Mouse (Mus musculus) kidney, embryonic 15.5 days (tissue): Measurements from ENCODE around the gene Crip1. TPM values are rescaled to one million over a fixed set of nuclear protein-coding genes. Genes with fewer than 3 reads are reported as not detected.

Experiments
- ATAC-seq: fragments of 200-750 bp; cut with Nextera tagmentation; replicated peaks from 2 replicates; pipeline ENCODE4 v1.8.0; 2017; ENCODE audit warnings: moderate TSS enrichment; ENCODE audit not compliant: low FRiP score
- H3K27ac ChIP-seq: fragments of 300-500 bp; sonication (generic); 2 replicates; pipeline ENCODE4 v1.5.1; 2015; ENCODE audit warnings: mild to moderate bottlenecking, inconsistent platforms
- H3K27me3 ChIP-seq: fragments of 300-500 bp; sonication (generic); 2 replicates; pipeline ENCODE4 v1.6.1; 2015; ENCODE audit warnings: inconsistent platforms
- H3K36me3 ChIP-seq: fragments of 300-500 bp; sonication (generic); 2 replicates; pipeline ENCODE4 v1.6.1; 2015; ENCODE audit warnings: inconsistent platforms
- H3K4me1 ChIP-seq: fragments of 300-500 bp; sonication (generic); 2 replicates; pipeline ENCODE4 v1.6.1; 2015; ENCODE audit warnings: inconsistent platforms
- H3K4me2 ChIP-seq: fragments of 300-500 bp; sonication (generic); 2 replicates; pipeline ENCODE4 v1.6.1; 2015; ENCODE audit warnings: moderate library complexity, mild to moderate bottlenecking, inconsistent platforms
- H3K4me3 ChIP-seq: fragments of 300-500 bp; sonication (generic); replicated peaks from 2 replicates; pipeline ENCODE4 v1.5.1; 2015; ENCODE audit warnings: mild to moderate bottlenecking, inconsistent platforms
- H3K9ac ChIP-seq: fragments of 300-500 bp; sonication (generic); 2 replicates; pipeline ENCODE4 v1.6.1; 2015; ENCODE audit warnings: mild to moderate bottlenecking, inconsistent platforms
- H3K9me3 ChIP-seq: fragments of 300-500 bp; sonication (generic); replicated peaks from 2 replicates; pipeline ENCODE4 v1.6.1; 2016; ENCODE audit warnings: inconsistent platforms
- WGBS: fragments of 180-500 bp; shearing (Covaris S2); methylation state at CpG from one replicate; pipeline ENCODE4 v1.1.7; 2015; ENCODE audit warnings: mixed read lengths; 5-methylcytosine and 5-hydroxymethylcytosine counted together
- polyA plus RNA-seq: library from polyadenylated mRNA; unstranded; fragments of >200 nt; fragmentation: Nextera tagmentation; extraction: Ambion mirVana; gene quantifications from 2 replicates; pipeline ENCODE4 v1.2.1, GENCODE M21; 2015

Gene Crip1
- polyA plus RNA-seq, result 309 and 310 TPM in 2 replicates

DNA sequence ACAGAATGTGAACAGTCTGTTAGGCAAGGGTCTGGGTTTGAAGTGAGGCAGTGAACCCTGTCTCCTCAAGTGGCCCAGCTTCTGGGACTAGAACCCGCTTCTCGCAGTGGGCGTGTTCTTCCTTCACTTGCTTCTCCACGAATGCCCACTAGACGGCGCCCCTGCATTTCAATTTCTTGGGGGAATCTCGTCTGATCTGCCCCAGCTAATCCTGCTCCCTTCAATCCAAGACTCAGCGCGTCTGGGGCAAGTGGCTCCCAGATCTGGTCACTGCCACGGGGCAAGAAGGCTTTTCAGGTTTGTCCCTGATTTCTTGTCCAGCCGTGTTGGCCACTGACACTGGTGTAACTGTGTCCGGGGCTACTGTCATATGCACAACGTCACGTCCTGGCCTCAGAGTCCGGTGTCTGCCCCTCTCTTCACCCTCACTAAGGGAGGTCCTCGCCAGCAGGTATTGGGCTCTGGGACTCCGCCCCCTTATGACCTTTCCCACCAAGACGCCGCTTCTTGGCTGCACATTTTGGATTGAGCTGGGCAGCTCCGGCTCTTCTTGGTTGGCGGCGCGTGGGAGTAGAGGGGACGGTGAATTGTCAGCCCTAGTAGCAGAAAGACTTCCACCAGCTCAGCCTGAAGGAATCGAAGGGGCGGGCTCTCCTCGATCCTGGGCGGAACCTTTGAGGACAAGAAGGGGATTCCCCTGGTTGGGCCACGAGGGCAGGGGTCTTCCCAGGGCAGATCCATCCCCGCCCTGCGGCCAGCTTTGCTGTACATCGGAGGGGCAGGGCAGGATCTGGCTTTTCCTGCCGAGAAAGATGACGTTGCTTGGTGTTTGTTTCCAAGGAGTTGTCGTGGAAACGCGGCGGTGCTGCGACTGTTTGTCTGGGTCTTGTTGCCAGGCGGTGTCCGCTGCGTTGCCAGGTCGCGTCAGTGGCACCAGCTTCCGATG is at the start of gene Crip1:
Gene Crip1, plus strand, starts transcription at position 205 of the 946 bp plus-strand sequence.
- H3K4me3 ChIP-seq, result peak within 1 kb of the TSS; percentile 29
- H3K4me1 ChIP-seq, result peaks cover 76% of the 10 kb centered on the region
- H3K4me2 ChIP-seq, result peak within 1 kb of the TSS; percentile 61
- no peaks in the 10 kb centered on the region for H3K9me3 ChIP-seq
- peaks cover 19% of the 10 kb centered on the region for H3K36me3 ChIP-seq
- H3K9ac ChIP-seq, result no peak within 1 kb of the TSS
- peak; percentile 23; the same call in 1 of the 2 replicates for ATAC-seq
- H3K27ac ChIP-seq, result peak within 1 kb of the TSS; percentile 52
- peaks cover 27% of the 10 kb centered on the region; the same call in 1 of the 2 replicates for H3K27me3 ChIP-seq
- 6% methylated on average over 45 of the region's 45 CpGs for WGBS

DNA sequence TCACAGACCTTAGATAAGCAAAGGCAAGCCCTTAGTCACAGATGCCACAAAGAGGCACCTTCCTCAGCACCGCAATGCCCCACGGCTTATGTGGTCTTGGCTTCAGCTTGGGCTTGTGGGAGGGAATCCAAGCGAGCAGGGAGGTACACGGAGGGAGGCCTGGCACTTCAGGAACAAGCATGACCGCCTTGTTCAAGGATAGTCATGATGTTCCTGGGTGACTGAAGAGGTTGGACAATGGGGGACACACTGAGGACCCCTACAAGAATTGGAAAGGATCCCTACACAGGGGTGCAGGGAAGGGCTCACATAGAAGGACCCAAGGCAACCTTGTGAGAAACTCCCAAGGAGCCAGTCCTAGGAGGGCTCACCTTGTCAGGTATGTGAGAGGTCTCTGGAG is 49.1 kb upstream of the Crip1 start:
- Histone ChIP-seq H3K36me3 (no peaks in the 10 kb centered on the region), H3K4me2 (peak overlapping the region; percentile 96), H3K9me3 (no peaks in the 10 kb centered on the region), H3K4me3 (peak overlapping the region; percentile 92; the same call in 1 of the 2 replicates), H3K27ac (no peak overlapping the region), H3K27me3 (no peaks in the 10 kb centered on the region), H3K4me1 (peaks cover 38% of the 10 kb centered on the region), H3K9ac (no peak overlapping the region)
- WGBS, result 86% methylated on average over 5 of the region's 5 CpGs
- ATAC-seq, result 0 out of 2 replicates have a peak, but pooled peaks have one; percentile 0

- H3K27ac ChIP-seq, result peak within 1 kb of the TSS; percentile 80
- H3K36me3 ChIP-seq, result peaks cover 3% of the 10 kb centered on the region; the same call in 1 of the 2 replicates
- H3K4me1 ChIP-seq, result peaks cover 44% of the 10 kb centered on the region
- no peaks in the 10 kb centered on the region for H3K9me3 ChIP-seq
- WGBS, result 2% methylated on average over 28 of the region's 53 CpGs
- peak; percentile 79 for ATAC-seq
- H3K27me3 ChIP-seq, result no peaks in the 10 kb centered on the region
- H3K9ac ChIP-seq, result peak within 1 kb of the TSS; percentile 100
- H3K4me3 ChIP-seq, result peak within 1 kb of the TSS; percentile 92
- H3K4me2 ChIP-seq, result peak within 1 kb of the TSS; percentile 96
Observed at GRCm38 (mm10) chr12:113097749-113098281, 48.3 kb upstream of the Crip1 start, which contains the start of gene Mta1. Gene Mta1 (plus strand): TSS chr12:113098278.

- peak overlapping the region; percentile 80 for H3K27ac ChIP-seq
- WGBS, result 0% methylated on average over 40 of the region's 60 CpGs
- peak; percentile 23; the same call in 1 of the 2 replicates for ATAC-seq
Observed at GRCm38 (mm10) chr12:113098530-113099151, 47.5 kb upstream of the Crip1 start.

DNA sequence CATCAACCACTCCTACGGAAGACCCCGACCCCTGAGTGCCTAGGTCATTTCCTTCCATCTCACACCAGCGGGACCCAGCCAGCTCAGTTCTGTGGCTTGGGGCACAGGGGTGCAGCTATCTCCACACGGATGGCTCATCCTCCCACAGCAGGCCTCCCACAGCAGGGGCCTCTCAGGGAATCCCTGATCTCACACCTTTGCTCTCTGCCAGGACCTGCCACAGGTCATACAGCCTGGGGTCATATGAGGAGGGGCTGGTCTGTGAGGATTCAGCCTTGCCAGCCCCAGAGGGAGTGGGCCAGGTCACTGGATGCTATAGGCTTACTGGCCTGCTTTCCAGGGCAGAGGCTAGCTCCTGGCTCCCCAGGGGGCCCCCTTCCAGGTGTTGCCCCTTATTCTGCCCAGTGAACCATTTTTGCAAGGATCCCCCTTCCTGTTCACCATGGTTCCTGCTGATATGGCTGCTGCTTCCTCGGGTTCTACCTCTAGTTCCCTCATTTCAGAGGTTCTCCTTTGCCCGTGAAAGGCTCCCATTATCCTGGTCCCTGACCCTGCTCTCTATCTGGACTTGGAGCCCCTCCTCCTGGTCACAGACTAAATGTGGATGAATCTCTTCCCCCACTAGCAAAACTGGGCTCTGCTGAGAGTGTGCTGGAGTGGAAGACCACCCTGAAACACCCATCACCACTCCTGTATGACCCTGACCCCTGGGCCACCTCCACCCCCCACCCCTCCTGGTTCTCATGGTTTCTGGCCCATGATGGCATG is 46.5 kb upstream of the Crip1 start:
- no peak for ATAC-seq
- H3K4me2 ChIP-seq, result peak overlapping the region; percentile 81
- no peaks in the 10 kb centered on the region for H3K27me3 ChIP-seq
- 17% methylated on average over 6 of the region's 6 CpGs for WGBS
- peaks cover 50% of the 10 kb centered on the region for H3K4me1 ChIP-seq
- peak overlapping the region; percentile 100 for H3K9ac ChIP-seq
- H3K9me3 ChIP-seq, result no peaks in the 10 kb centered on the region
- peak overlapping the region; percentile 92 for H3K4me3 ChIP-seq
- peaks cover 10% of the 10 kb centered on the region for H3K36me3 ChIP-seq
- H3K27ac ChIP-seq, result peak overlapping the region; percentile 80; the same call in 1 of the 2 replicates

More at GRCm38 (mm10) chr12:113098530-113099151, 47.5 kb upstream of the Crip1 start:
- Histone ChIP-seq H3K9me3 (no peaks in the 10 kb centered on the region), H3K4me1 (peaks cover 50% of the 10 kb centered on the region), H3K4me3 (peak overlapping the region; percentile 92), H3K4me2 (peak overlapping the region; percentile 81), H3K9ac (peak overlapping the region; percentile 100), H3K36me3 (peaks cover 6% of the 10 kb centered on the region; the same call in 1 of the 2 replicates), H3K27me3 (no peaks in the 10 kb centered on the region)

DNA sequence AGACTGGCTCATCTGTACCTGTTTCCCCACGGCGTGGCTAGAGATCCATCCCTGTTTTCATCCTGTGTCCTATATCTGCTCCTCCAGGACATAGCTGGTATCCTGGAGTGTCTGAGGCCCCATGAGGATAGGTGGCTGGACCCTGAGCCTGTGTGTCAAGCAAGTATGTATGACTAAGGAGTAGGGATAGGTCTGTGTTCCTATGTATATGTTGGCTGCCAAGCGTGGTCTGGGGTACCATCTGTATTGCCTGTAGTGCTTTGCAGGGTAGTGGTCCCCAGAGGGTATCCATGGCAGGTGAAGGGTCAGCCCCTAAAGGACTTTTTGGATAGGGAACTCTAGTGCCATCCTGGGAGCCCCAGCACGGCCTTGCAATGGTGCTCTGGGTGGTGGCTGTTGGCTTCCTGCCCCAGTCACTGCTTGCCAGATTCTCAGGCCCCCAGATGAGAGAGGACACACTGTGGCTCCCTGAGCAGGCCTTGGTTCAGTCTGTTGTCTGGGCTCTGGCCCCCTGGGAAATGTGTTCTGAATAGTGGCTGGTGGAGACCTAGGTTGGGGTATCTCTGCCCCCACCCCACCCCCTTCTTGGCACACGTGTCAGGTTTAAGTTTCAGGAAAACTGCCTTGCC is 45.6 kb upstream of the Crip1 start:
- peak overlapping the region; percentile 92; the same call in 1 of the 2 replicates for H3K4me3 ChIP-seq
- no peak for ATAC-seq
- H3K9me3 ChIP-seq, result no peaks in the 10 kb centered on the region
- H3K4me1 ChIP-seq, result peaks cover 50% of the 10 kb centered on the region
- 79% methylated on average over 5 of the region's 5 CpGs for WGBS
- no peaks in the 10 kb centered on the region for H3K27me3 ChIP-seq
- H3K9ac ChIP-seq, result no peak overlapping the region
- 0 out of 2 replicates have a peak overlapping the region, but pooled peaks have one; percentile 81 for H3K4me2 ChIP-seq
- H3K27ac ChIP-seq, result no peak overlapping the region
- H3K36me3 ChIP-seq, result peaks cover 15% of the 10 kb centered on the region

- no peak overlapping the region for H3K9ac ChIP-seq
- no peak overlapping the region for H3K4me3 ChIP-seq
- peaks cover 50% of the 10 kb centered on the region for H3K4me1 ChIP-seq
- no peak overlapping the region for H3K4me2 ChIP-seq
- H3K36me3 ChIP-seq, result peaks cover 19% of the 10 kb centered on the region
- WGBS, result 78% methylated on average over 9 of the region's 9 CpGs
- H3K27me3 ChIP-seq, result no peaks in the 10 kb centered on the region
- no peak for ATAC-seq
- H3K27ac ChIP-seq, result no peak overlapping the region
- no peaks in the 10 kb centered on the region for H3K9me3 ChIP-seq
Observed at GRCm38 (mm10) chr12:113101251-113101960, 44.7 kb upstream of the Crip1 start.

DNA sequence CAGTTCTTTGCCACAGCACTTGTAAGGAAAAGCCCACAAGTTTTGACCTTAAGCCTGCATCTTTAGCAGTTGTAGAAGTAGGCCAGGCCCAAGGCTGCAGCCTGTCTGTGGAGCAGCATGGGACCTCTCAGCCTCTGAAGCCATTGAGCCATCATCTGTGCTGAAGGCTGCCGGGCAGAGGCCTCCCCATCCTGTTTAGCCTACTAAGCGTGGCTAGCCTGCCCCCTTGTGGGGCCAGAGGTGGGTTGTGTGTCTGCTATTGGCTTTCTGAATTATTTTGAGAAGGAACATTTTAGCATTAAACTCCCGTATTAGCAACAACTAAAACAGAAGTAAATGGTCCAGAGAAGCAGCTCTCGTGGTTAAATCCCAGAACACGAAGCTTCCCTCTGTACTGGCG is 43.7 kb upstream of the Crip1 start:
- Histone ChIP-seq H3K4me1 (peaks cover 51% of the 10 kb centered on the region), H3K27ac (no peak overlapping the region), H3K9ac (no peak overlapping the region), H3K4me3 (no peak overlapping the region), H3K27me3 (no peaks in the 10 kb centered on the region), H3K9me3 (no peaks in the 10 kb centered on the region), H3K4me2 (no peak overlapping the region), H3K36me3 (peaks cover 19% of the 10 kb centered on the region)
- 58% methylated on average over 6 of the region's 6 CpGs for whole genome bisulfite sequencing
- ATAC-seq, result no peak

- WGBS, result 89% methylated on average over 8 of the region's 8 CpGs
Observed at GRCm38 (mm10) chr12:113103846-113104451, 42.2 kb upstream of the Crip1 start.

GRCm38 (mm10) chr12:113106386-113106785 is 39.7 kb upstream of the Crip1 start:
- ATAC-seq, result no peak
- H3K36me3 ChIP-seq, result peaks cover 26% of the 10 kb centered on the region
- H3K27me3 ChIP-seq, result no peaks in the 10 kb centered on the region
- no peak overlapping the region for H3K9ac ChIP-seq
- peaks cover 26% of the 10 kb centered on the region for H3K4me1 ChIP-seq
- H3K27ac ChIP-seq, result no peak overlapping the region
- H3K9me3 ChIP-seq, result no peaks in the 10 kb centered on the region
- 84% methylated on average over 6 of the region's 6 CpGs for WGBS
- no peak overlapping the region for H3K4me3 ChIP-seq
- no peak overlapping the region for H3K4me2 ChIP-seq

More at GRCm38 (mm10) chr12:113103846-113104451, 42.2 kb upstream of the Crip1 start:
- Histone ChIP-seq H3K4me1 (peaks cover 49% of the 10 kb centered on the region), H3K27me3 (no peaks in the 10 kb centered on the region), H3K4me3 (no peak overlapping the region), H3K36me3 (peaks cover 24% of the 10 kb centered on the region), H3K4me2 (no peak overlapping the region), H3K9me3 (no peaks in the 10 kb centered on the region), H3K27ac (no peak overlapping the region), H3K9ac (no peak overlapping the region)
- ATAC-seq, result peak; percentile 3; the same call in 1 of the 2 replicates
